Mouse (Mus musculus) gastrocnemius, adult 2 months (tissue): ENCODE data around the gene Gpr3. TPM values are rescaled to one million over a fixed set of nuclear protein-coding genes. Genes with fewer than 3 reads are reported as not detected.

Experiments used
- DNase-seq: peaks from one replicate; pipeline ENCODE4 v3.0.0; 2022
- H3K27ac ChIP-seq: fragments of 200-600 bp; 2 replicates; pipeline ENCODE4 v1.8.1; 2022; ENCODE audit warnings: mild to moderate bottlenecking
- H3K4me3 ChIP-seq: fragments of 200-600 bp; 2 replicates; pipeline ENCODE4 v1.8.1; 2022; ENCODE audit warnings: mild to moderate bottlenecking, moderate library complexity
- CTCF ChIP-seq: fragments of 200-600 bp; IDR thresholded peaks from 2 replicates; pipeline ENCODE4 v1.8.1; 2022; ENCODE audit warnings: antibody characterized with exemption, mild to moderate bottlenecking, moderate library complexity
- intact Hi-C: fragments of 180-260 bp; cut with DNase I; formaldehyde crosslinking; loops from one replicate; pipeline ENCODE4 v1.15.1; 2025
- total RNA-seq, 2 experiments: library from RNA; stranded (reverse); gene quantifications; 2 replicates each; pipeline ENCODE4 v1.2.3; 2021

Gene Gpr3
- total RNA-seq, 2 experiments from 2014 or later = not detected

GRCm38 (mm10) chr4:133203591-133203990 is 8.7 kb downstream of the Gpr3 start:
- no peak for DNase-seq
- Histone ChIP-seq H3K4me3 (no peak overlapping the region), H3K27ac (no peak overlapping the region)
- TF ChIP-seq CTCF = no peak
- intact Hi-C loops = loop anchor here (5.0 kb wide), 1 partner anchor 196 kb away; no protein-coding TSS in a partner anchor

- no peak overlapping the region for H3K4me3 ChIP-seq
- no peak for DNase-seq
- TF ChIP-seq CTCF = no peak
- intact Hi-C loops = loop anchor here (5.0 kb wide), 1 partner anchor 195 kb away; no protein-coding TSS in a partner anchor
- H3K27ac ChIP-seq = no peak overlapping the region
Observed at GRCm38 (mm10) chr4:133202254-133202653, 10.1 kb downstream of the Gpr3 start.

GRCm38 (mm10) chr4:133201006-133201771 is 11.1 kb downstream of the Gpr3 start:
- Histone ChIP-seq H3K4me3 (no peak overlapping the region), H3K27ac (peak overlapping the region; percentile 79)
- peak; percentile 79 for TF ChIP-seq CTCF
- DNase-seq = peak; percentile 88
- intact Hi-C loops = loop anchor here (5.0 kb wide), 1 partner anchor 194 kb away; no protein-coding TSS in a partner anchor

GRCm38 (mm10) chr4:133200343-133200742 is 12.0 kb downstream of the Gpr3 start:
- TF ChIP-seq CTCF = no peak
- Histone ChIP-seq H3K4me3 (peak overlapping the region; percentile 50), H3K27ac (peak overlapping the region; percentile 79)
- peak; percentile 74 for DNase-seq
- intact Hi-C loops = loop anchor here (5.0 kb wide), 1 partner anchor 193 kb away; no protein-coding TSS in a partner anchor

- intact Hi-C loops = loop anchor here (5.0 kb wide), 2 partner anchors 67 to 192 kb away; partner anchors contain the start of gene Wasf2
- H3K27ac ChIP-seq = peak overlapping the region; percentile 79
- TF ChIP-seq CTCF = no peak
- DNase-seq = no peak
- H3K4me3 ChIP-seq = no peak overlapping the region; the same call in 1 of the 2 replicates
Observed at GRCm38 (mm10) chr4:133199743-133200142, 12.6 kb downstream of the Gpr3 start.

GRCm38 (mm10) chr4:133198337-133199180 is 13.8 kb downstream of the Gpr3 start:
- TF ChIP-seq CTCF = no peak
- no peak for DNase-seq
- H3K27ac ChIP-seq = peak overlapping the region; percentile 69
- H3K4me3 ChIP-seq = no peak overlapping the region
- intact Hi-C loops = loop anchor here (5.0 kb wide), 1 partner anchor 66 kb away; the partner anchor contains the start of gene Wasf2

- intact Hi-C loops = loop anchor here (5.0 kb wide), 1 partner anchor 66 kb away; the partner anchor contains the start of gene Wasf2
Observed at GRCm38 (mm10) chr4:133197801-133198286, 14.5 kb downstream of the Gpr3 start.

GRCm38 (mm10) chr4:133197355-133197754 is 15.0 kb downstream of the Gpr3 start:
- TF ChIP-seq CTCF = no peak
- Histone ChIP-seq H3K4me3 (no peak overlapping the region), H3K27ac (peak overlapping the region; percentile 69)
- DNase-seq = no peak
- intact Hi-C loops = loop anchor here (5.0 kb wide), 1 partner anchor 65 kb away; the partner anchor contains the start of gene Wasf2

More at GRCm38 (mm10) chr4:133197801-133198286, 14.5 kb downstream of the Gpr3 start:
- no peak for TF ChIP-seq CTCF
- Histone ChIP-seq H3K4me3 (no peak overlapping the region), H3K27ac (peak overlapping the region; percentile 69)
- peak; percentile 64 for DNase-seq

GRCm38 (mm10) chr4:133196852-133197251 is 15.5 kb downstream of the Gpr3 start:
- no peak for TF ChIP-seq CTCF
- no peak for DNase-seq
- Histone ChIP-seq H3K27ac (peak overlapping the region; percentile 69), H3K4me3 (no peak overlapping the region)
- intact Hi-C loops = loop anchor here (5.0 kb wide), 1 partner anchor 65 kb away; the partner anchor contains the start of gene Wasf2

GRCm38 (mm10) chr4:133196136-133196535 is 16.2 kb downstream of the Gpr3 start:
- no peak for TF ChIP-seq CTCF
- intact Hi-C loops = loop anchor here (5.0 kb wide), 1 partner anchor 64 kb away; the partner anchor contains the start of gene Wasf2
- Histone ChIP-seq H3K4me3 (no peak overlapping the region), H3K27ac (no peak overlapping the region)
- no peak for DNase-seq

GRCm38 (mm10) chr4:133195014-133195413 is 17.3 kb downstream of the Gpr3 start:
- Histone ChIP-seq H3K27ac (no peak overlapping the region), H3K4me3 (no peak overlapping the region)
- intact Hi-C loops = loop anchor here (5.0 kb wide), 1 partner anchor 63 kb away; the partner anchor contains the start of gene Wasf2
- no peak for TF ChIP-seq CTCF
- no peak for DNase-seq

- H3K27ac ChIP-seq = no peak overlapping the region
- no peak for DNase-seq
- no peak overlapping the region for H3K4me3 ChIP-seq
- no peak for TF ChIP-seq CTCF
- intact Hi-C loops = no loop called here
Observed at GRCm38 (mm10) chr4:133194482-133194881, 17.9 kb downstream of the Gpr3 start.
